Mouse (Mus musculus): ENCODE measurements at regions not wholly inside any gene's neighbourhood (a gene's known extent, or its start where the extent isn't known, plus 50 kb on each side); places are given as distances from the start of the nearest gene placed in this dataset.
A peak's percentile ranks its signal among the peaks of the same experiment; 100 is the strongest.
"Not testable (repeated sequence)": the region's sequence is repeated elsewhere in the genome, so short reads cannot be mapped to it uniquely, and the experiment has no call there.

DNA sequence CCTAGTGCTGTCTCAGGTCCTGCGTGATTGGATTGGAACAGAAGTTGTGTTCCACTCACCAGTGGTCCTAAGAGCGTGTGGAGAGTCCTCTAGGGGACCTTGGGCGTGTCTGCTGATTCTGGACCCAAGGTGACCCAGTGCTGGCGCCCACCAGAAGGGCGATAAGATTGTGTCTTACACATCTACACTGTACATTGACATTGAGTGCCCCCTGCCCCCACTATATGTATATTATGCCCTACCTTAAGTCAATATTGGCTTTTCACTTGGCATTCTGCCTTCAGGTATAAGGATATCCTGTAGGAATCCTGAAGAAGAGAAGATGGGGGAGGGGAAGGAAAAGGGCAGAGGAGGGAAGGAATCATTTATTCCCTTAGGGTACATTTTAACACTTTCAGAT is 260.2 kb upstream of the Rgs17 start:
- no peak for DNase-seq (ENCODE audit: low spot score)

GRCm38 (mm10) chr10:6164311-6164710 is 242.1 kb upstream of the Rgs17 start:
- DNase-seq (ENCODE audit: low spot score) = not testable (repeated sequence)

- no peak for DNase-seq (ENCODE audit: low spot score)
Observed at GRCm38 (mm10) chr10:6156941-6157340, 234.7 kb upstream of the Rgs17 start.

GRCm38 (mm10) chr10:6134091-6134490 is 211.9 kb upstream of the Rgs17 start:
- no peak for DNase-seq (ENCODE audit: low spot score)

DNA sequence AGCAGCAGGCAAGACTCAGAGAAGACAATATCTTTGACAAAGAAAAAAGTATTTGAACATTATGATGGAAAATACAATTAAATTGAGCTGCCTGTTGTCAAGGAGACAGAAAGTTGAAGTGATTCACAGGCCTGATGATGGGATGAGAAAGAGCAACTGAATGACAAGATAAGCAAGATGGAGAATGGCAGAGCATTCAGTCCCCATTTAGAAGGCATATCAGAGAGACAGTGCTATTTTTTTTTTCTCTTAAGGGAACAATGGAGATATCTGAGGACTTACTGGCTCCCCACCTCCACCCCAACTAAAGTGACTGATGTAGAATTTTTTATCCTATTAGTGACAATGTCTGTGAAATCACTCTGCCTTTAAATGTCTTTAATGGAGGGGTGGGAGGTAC is 202.2 kb upstream of the Rgs17 start:
- not testable (repeated sequence) for DNase-seq (ENCODE audit: low spot score)

GRCm38 (mm10) chr10:6114883-6115622 is 192.9 kb upstream of the Rgs17 start:
- peak; percentile 29 for DNase-seq (ENCODE audit: low spot score)
